Mouse (Mus musculus): Measurements from ENCODE around the gene Ptgis.

DNA sequence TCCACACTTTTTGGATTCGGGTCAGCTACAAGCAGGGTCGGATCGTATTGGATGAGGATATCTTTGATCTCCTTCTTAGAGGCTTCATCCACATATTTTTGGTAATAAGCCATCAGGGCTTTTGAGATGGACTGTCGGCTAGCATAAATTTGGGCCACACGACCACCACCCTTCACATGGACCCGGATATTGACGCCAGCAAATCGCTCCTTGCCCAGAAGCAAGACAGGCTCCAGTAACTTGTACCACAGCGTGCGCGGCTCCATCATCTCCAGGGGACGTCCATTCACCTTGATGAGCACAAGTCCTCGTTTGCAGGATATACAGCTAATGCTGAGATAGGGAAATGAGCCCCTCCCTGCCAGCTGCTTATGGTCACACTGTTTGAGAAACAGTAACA, 41.1 kb upstream of the Ptgis start:
- TF ChIP-seq POLR2A (IDR thresholded peaks at IDR 0.05; ENCODE audit: low read depth, low read length) (no peak), CTCF (IDR thresholded peaks at IDR 0.05; ENCODE audit: extremely low read depth, insufficient read length, insufficient replicate concordance, low read depth, low read length) (no peak)
